Mouse (Mus musculus): ENCODE measurements around the gene Vopp1.

Gene Vopp1

GRCm38 (mm10) chr6:57784251-57784650 is 40.7 kb downstream of the Vopp1 start:
- in situ Hi-C loops (cut with MboI, MseI), result no loop called here

DNA sequence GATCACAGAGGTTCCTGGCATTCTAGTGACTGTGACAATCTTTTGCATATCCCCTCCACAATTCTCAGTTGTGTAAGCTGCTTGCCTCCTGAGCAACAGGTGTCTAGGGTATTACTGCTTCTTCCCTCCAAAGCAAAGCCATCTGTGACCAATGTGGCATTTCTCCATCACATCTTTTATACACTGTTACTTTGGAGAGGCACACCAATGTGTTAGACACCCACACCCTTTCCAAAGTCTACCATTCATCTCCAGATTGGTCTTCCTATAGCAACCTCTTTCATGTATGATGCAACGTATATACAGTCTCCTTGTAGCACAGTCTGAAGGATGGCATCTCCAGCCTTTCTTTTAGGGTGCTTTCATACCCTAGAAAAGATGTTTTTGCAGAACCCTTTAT is 42.3 kb downstream of the Vopp1 start:
- in situ Hi-C loops (cut with MboI, MseI), result no loop called here

DNA sequence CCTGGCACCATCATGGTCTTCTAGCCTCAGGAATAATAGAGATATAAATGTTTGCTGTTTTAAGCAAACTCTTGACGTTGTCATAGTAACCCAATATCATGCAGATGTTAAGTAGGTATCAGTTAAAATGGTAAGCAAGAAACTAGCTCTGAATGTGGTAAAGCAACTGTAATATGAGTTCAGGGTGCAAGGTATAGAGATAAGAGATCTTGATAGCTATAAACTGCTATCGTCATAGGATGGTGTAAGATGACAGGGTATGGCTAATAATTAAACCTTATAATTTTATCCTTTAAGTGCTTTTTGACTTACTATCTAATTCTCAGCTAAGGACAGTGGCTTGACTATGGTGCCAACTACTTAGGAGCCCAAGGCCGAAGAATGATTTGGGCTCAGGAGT is 44.6 kb downstream of the Vopp1 start:
- in situ Hi-C loops (cut with MboI, MseI), result no loop called here

DNA sequence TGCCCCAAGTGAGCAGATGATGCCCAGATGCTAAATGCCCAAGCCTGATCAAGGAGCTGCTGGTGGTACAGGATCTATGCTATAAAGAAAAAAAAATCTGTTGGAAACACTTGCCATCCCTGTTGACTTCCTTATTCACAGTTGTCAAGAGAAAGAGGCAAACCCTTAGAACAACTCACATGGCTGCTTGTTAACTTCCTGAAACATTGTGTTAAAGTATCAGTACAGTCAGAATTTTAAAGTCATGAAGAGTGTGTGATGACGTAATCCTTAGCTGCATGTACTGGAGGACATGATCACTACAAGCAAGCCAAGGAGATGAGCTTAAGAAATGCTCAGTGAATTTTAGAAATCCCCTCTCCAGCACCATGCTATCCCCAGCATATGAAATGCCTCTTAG is 51.2 kb downstream of the Vopp1 start:
- in situ Hi-C loops (cut with MboI, MseI), result no loop called here

DNA sequence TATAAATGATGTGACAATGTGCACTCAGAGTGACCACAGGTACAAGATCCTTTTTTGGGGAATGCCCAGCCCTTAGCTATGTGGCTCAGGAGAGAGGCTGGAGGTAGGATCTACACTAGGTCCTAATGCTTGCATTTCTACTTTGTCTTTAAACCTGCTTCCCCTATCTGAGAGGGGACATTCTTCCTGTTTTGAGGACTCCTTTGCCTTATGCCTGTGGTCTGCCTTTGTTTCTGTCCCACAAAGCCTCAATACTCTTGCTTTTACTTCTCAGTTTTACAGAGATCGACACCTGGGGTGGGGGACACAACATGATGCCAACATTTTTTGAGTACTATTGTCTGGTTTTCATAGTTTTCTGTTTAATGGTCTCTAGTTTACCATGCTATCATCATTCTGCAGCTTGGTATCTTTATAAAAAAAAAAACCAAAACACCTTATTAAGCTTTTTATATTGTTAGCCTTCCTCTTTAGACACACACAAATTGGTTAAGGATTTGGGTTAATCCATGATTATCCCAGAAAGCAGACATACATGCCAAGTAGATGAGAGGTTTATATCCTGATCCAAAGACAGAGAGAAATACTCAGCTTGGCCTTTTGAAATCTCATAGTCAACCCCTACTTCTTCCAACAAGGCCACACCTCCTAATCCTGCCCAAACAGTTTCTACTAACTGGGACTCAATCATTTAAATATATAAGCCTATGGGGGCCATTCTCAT is 54.3 kb downstream of the Vopp1 start:
- in situ Hi-C loops (cut with MboI, MseI), result no loop called here

DNA sequence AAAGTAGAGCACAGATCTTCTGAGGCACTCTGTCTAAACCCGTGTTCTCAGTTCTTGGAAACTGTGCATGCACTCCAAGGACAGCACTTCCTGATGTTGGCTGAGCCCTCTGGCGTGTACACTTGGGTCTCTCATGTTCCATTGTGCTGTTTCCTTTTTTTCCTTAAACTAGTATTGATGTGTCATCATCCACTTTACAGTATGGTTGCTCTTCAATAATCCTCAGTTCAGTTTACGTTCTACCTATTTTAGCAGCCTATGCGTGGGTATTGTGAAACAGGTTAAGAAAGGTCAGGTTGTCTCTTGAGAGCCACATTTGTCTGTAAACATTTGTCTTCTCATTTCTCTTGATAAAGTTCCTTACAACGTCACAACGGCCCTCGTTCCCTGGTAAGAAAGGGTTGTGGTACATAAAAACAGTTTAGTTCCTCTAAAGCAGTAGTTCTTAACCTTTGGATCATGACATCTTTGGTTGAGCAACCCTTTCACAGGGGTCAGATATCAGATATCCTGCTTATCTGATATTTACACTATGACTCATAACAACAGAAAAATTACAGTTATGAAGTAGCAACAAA is 55.9 kb downstream of the Vopp1 start:
- in situ Hi-C loops (cut with MboI, MseI), result no loop called here

DNA sequence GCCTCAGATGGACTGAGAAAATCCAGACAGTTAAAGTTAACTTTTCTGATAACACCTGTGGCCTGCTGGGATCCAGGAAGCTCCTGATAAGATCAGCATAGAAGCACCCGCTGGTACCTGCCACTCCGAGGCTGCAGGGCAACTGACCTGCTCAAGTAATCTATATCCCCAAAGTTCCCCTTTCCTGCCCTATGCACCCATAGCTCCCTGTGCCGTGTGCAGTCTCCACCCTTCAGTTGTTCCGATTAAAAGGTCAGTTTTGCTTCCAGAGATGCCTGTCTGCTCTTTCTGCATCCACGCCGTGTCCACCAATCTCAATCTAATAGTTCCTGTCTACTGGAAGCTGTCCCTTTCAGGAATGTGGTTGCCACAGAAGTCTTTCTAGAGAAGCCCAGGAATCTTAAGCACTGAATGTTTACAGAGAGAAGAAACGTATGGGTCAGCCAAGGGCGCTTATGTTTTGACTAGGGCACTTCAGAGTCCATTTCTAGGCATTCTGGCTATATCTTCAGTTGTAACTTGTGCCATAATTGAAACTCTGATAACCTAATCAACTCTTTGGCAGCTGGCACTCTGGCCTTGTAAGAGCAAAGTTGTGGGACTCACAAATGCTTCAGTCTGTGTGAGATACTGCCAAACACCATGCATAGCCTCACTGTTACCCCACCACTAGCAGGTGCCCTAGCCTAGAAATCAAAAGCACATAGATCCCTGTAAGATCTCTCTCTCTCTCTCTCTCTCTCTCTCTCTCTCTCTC is 57.7 kb downstream of the Vopp1 start:
- in situ Hi-C loops (cut with MboI, MseI), result no loop called here

DNA sequence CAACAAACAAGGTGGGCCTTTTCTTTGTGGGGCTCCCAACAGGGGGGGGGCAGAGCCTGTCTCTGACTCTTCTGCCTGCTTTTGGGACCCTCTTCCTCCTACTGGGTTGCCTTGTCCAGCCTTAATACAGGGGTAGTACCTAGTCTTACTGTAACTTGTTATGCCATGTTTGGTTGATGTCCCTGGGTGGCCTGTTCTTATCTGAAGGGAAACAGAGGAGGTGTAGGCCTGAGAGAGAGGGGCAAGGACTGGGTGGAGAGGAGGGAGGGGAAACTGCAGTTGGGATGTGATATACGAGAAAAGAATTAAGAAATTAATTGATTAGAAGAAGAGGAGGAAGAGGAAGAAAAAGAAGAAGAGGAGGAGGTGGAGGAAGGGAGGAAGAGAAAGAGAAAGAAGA is 58.7 kb downstream of the Vopp1 start:
- in situ Hi-C loops (cut with MboI, MseI), result no loop called here

DNA sequence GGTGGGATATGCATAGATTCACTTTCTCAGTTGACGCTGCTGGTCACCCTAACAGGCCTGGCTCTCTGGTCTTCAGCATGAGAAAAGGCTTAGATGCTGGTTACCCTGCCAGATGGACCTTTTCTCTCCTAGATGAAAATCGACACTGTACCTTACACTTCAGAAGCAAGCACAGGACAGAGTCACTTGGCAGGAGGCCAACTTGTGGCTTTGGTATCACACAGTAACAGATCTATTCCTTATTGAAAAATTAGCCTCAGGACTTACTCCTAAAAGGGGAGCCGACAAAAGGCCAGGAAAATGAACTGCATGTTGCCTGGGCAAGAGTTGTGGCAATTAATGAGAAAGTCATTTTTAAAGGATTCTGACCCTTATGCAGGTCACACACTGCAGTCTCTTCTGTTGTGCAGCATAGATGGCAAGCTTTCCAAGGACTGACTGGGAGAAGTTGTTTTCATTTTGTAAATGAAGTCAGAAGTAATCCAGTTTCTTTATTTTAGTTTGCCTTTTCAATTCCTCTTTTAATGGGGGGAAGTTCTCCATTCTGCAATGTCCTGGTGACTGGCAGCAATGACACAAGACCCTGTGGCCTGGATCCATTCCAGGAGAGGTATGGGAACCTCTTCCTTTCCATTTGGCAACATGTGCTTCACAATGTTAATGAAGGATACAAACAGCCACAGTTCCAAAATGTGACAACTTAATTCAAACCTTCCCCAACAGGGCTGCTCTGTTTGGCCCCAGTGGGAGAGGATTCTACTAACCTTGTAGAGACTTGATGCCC is 59.7 kb downstream of the Vopp1 start:
- in situ Hi-C loops (cut with MboI, MseI), result no loop called here

- in situ Hi-C loops (cut with MboI, MseI), result no loop called here
Measured at GRCm38 (mm10) chr6:57763054-57763453, 61.9 kb downstream of the Vopp1 start.

DNA sequence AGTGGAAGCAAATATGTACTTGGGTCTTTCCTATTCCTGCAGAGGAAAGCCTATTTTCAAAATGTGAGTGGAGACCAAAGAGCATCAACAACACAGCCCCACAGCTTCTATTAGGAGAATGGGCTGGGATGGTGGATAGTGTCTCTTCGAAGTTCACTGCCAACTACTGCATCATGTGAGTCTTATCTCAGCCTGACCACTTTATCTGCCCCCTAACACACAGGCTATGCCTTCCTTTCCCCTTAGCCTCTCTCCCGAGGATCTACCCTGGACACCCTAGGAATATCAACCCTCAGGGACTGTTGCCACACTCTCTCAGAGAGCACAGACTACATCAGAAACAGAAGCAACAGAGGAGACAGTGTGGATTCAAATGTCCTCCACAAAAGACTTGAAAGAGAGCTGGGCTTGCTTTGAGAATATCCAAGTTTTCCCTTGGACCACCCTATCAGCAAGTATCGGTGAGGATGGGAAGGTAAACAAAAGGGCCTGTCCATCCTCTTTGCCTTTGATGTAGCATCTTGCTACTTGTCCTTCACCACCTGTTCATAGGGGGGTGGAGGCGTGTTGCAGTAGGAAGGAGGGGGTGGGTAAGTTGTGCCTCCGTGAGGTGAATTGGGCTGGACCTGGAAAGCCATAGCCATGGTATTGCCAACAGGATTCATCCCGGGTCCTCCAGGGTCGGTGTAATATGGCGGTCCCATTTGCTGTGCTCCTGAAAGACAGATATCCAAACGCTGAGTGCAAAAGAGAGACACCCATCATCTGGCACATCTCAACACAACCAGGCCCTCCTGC is 70.8 kb downstream of the Vopp1 start:
- in situ Hi-C loops (cut with MboI, MseI), result no loop called here

DNA sequence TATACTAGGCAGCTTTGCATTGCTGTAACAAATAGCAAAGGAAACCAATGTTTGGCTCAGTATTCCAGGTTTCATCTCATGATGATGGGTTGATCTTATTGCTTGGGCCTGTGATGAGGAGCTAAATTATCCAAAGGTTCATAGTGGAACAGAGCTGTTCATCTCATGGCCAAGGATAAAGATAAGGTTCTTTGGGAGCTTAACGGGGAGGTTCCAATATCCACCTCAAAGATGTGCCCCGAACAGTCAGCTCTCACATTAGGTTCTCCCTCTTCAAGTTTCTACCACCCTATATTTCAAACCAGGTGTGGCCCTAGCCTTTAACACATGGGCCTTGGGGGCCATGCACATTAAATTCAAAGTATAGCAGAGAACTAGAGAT is 79.2 kb downstream of the Vopp1 start:
- in situ Hi-C loops (cut with MboI, MseI), result no loop called here

GRCm38 (mm10) chr6:57744974-57745747 is 79.8 kb downstream of the Vopp1 start:
- in situ Hi-C loops (cut with MboI, MseI), result no loop called here

DNA sequence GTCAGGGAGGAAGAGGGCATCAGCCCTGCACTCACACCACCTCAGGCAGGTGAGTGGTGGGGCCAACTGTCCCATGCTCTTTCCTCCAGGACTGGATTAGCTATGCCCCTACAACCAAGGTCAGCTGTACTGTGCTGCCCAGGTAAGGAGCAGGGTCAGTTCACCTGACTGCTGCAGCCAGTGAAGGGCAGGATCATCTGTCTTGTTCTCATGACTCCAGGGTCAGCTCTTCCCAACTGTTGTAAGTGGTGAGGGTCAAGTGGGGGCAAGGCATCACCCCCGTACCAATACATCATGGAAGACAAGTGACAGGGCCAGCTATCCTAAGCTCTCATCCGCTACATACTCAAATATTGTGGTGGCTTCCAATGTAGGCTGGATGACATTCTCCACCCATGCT is 80.8 kb downstream of the Vopp1 start:
- in situ Hi-C loops (cut with MboI, MseI), result no loop called here

- in situ Hi-C loops (cut with MboI, MseI), result no loop called here
Measured at GRCm38 (mm10) chr6:57743333-57743732, 81.6 kb downstream of the Vopp1 start.

DNA sequence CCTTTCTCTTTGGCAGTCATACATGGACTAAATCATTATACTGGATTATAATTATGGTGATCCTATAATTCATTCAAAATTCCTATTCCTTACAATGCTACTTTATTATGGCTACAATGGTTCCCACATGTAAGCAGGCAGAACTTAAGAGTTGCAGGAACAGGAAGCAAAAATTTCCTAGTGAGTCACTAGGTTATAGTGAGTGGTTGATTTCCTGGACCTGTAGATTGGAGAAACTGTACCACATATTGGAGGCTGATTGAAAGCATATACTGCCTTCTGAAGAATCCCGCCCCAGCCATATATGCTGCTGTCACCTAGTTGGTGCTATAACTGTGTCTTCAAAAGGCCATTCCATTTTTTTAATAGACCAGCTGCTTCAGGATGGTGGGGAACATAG is 82.2 kb downstream of the Vopp1 start:
- in situ Hi-C loops (cut with MboI, MseI), result no loop called here

GRCm38 (mm10) chr6:57721347-57721746 is 103.6 kb downstream of the Vopp1 start:
- in situ Hi-C loops (cut with MboI, MseI), result no loop called here

DNA sequence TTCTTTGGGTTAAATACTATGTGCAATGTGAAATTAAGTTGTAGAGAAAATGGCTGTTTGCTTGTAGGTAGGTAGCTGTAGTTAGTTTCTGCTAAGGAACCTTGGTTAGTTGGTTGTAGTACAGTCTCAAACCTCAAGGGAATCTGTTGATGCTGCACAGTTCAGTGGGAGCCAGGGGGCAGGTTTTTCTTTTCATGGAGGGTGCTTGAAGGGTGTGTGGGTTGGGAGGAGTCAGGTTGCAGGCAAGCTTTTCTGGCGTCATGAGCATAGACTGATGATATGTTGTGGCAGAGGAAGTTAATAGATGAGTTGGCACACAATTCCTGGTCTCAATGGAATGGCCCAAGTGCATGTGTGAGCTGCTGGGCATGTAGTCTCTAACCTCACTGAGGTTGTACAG is 113.2 kb downstream of the Vopp1 start:
- in situ Hi-C loops (cut with MboI, MseI), result no loop called here

DNA sequence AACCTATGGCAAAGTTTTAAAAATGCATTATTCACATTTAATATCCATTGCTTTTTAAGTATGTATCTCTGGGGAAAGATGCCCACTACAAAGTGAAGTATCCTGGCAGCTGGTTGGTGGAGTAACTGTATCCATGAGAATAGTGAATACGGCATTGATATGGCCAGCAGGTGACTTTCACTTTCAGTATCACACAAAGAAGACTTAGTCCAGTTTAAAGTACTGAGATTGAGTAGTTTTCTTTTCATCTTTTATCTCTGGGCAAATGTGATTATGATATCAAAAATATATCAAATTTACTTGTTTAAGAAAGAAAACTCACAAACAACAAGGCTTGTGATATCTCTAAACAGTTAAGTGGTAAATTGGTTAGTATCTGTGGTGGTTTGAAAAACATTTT is 118.2 kb downstream of the Vopp1 start:
- in situ Hi-C loops (cut with MboI, MseI), result loop anchor here (5.0 kb wide), 1 partner anchor 169 kb away; the partner anchor contains the start of gene Ppm1k

- in situ Hi-C loops (cut with MboI, MseI), result no loop called here
Measured at GRCm38 (mm10) chr6:57703703-57704102, 121.3 kb downstream of the Vopp1 start.

Measured in T-helper 2 cell (primary cell).